Mouse (Mus musculus) megakaryocyte, embryonic 14.5 days (primary cell): Measurements from ENCODE around the gene Tmem30a.

Experiments
- FLI1 ChIP-seq: IDR thresholded peaks from 2 replicates; pipeline ENCODE4 v1.6.1; 2012; ENCODE audit warnings: low read length, inconsistent platforms, mixed read lengths
- GATA1 ChIP-seq: IDR thresholded peaks from 3 replicates; pipeline ENCODE4 v1.6.1; 2012; ENCODE audit warnings: mixed read lengths, low read length, inconsistent platforms, borderline replicate concordance

DNA sequence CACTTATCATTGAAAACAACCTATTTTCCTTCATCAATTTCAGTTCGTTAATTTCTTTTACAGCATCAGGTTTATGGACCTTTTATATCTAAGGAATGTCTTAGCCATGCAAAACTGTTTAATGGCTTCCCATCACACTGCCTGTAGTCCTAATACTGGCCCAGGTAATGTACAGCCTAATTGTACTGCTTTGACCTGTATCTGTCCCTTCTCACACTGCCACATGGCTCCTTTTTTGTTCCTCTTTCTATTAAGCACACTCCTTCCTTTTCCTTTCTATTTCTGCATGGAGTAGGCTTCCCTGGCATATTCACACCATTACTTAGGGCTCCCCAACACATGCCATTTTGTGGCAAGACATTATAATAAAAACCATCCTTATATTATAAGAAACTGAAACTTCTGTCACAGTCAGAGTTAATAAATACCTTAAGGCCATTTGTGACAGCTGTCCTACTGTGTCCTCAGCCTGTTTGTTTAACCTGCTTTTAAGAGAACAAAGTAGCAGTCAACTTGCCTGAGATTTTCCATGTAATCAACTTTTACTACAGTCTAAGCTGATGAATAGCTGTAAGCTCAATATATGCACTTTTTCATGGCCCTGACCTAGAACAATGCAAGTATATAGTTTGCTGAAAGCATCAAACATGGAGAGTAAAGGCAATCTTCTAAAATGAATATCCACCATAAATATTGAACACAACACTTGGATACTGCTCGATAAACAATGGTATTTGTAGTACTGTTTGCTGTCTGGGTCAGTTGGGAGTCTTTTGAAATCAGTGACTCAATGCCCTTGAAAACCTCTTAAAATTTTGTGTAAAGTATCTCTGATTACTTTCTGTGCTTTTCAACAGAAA lies 8.1 kb downstream of the Tmem30a start:
- TF ChIP-seq GATA1 = no peak
- TF ChIP-seq FLI1 = no peak
